Mouse (Mus musculus) megakaryocyte-erythroid progenitor cell, adult 5 weeks (primary cell): ENCODE results near the gene Vmn1r126. TPM values are rescaled to one million over a fixed set of nuclear protein-coding genes. Genes with fewer than 3 reads are reported as not detected.

Experiments
- polyA plus RNA-seq: library from polyadenylated mRNA; stranded (reverse); fragments of >175 nt; gene quantifications from 2 replicates; pipeline ENCODE4 v1.2.3, GENCODE M21; 2012

Gene Vmn1r126
- polyA plus RNA-seq, result not detected in 2 replicates

GRCm38 (mm10) chr7:21301367-21301766 lies at the start of gene Vmn1r126:
Vmn1r126 (minus strand) TSS chr7:21301467.

GRCm38 (mm10) chr7:21349073-21349472 lies 47.8 kb upstream of the Vmn1r126 start, which contains the start of gene Vmn1r128:
Vmn1r128 (plus strand) TSS chr7:21349373.

GRCm38 (mm10) chr7:21319761-21320160 lies 18.5 kb upstream of the Vmn1r126 start, which contains the start of gene Vmn1r127:
Vmn1r127 (minus strand) TSS chr7:21319861.

GRCm38 (mm10) chr7:21271879-21272278 lies 29.4 kb downstream of the Vmn1r126 start, which contains the start of gene Vmn1r125:
Vmn1r125 (plus strand) TSS chr7:21272179.

GRCm38 (mm10) chr7:21260517-21260916 lies 40.8 kb downstream of the Vmn1r126 start, which contains the start of gene Vmn1r124:
Vmn1r124 (minus strand) TSS chr7:21260617.

Other genes starting within 250 kb of the Vmn1r126 start
- gene Vmn1r120, start 247.7 kb downstream of the Vmn1r126 start, polyA plus RNA-seq, result not detected in 2 replicates
- gene Vmn1r121, start 203.0 kb downstream of the Vmn1r126 start, polyA plus RNA-seq, result not detected in 2 replicates
- gene Vmn1r122, start 167.3 kb downstream of the Vmn1r126 start, polyA plus RNA-seq, result not detected in 2 replicates
- gene Vmn1r123, start 139.3 kb downstream of the Vmn1r126 start, polyA plus RNA-seq, result not detected in 2 replicates
- gene Gm5157, start 111.0 kb downstream of the Vmn1r126 start, polyA plus RNA-seq, result not detected in 2 replicates
- not detected in 2 replicates for gene Vmn1r124, start 40.9 kb downstream of the Vmn1r126 start, polyA plus RNA-seq
- gene Vmn1r125, start 29.3 kb downstream of the Vmn1r126 start, polyA plus RNA-seq, result not detected in 2 replicates
- gene Vmn1r127, start 18.4 kb upstream of the Vmn1r126 start, polyA plus RNA-seq, result not detected in 2 replicates
- not detected in 2 replicates for gene Vmn1r128, start 47.9 kb upstream of the Vmn1r126 start, polyA plus RNA-seq
- gene Vmn1r129, start 59.8 kb upstream of the Vmn1r126 start, polyA plus RNA-seq, result not detected in 2 replicates
- not detected in 2 replicates for gene Gm6882, start 131.3 kb upstream of the Vmn1r126 start, polyA plus RNA-seq
- not detected in 2 replicates for gene Vmn1r130, start 210.3 kb upstream of the Vmn1r126 start, polyA plus RNA-seq
- not detected in 2 replicates for gene Vmn1r131, start 244.6 kb upstream of the Vmn1r126 start, polyA plus RNA-seq